Mouse (Mus musculus): ENCODE data around the gene Unc5c. TPM values are rescaled to one million over a fixed set of nuclear protein-coding genes. Genes with fewer than 3 reads are reported as not detected.

Unc5c gene
- total and polyA plus RNA-seq, 3 experiments: not detected

DNA sequence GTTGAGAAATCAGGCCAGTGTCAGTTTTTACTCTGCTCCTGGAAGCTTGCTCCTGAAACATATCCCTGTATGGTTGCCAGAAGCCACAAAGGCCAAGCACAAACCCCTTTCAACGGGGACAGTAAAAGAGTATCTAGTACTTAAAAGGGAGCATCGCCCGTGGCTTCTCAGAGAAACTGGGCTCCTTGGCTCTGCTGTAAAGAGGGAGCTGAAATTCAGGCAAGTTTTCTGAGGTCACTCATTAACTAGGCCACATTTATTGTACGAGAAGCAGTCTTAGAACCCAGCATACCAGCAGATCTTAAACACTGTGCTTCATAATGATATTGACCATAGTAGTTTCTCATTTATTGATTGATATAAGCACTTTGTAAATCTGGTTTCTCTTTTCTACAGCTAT, 317.5 kb downstream of the Unc5c start:
- Histone ChIP-seq H3K4me3 (ENCODE audit: control insufficient read depth in 1 of 2, insufficient read depth in 1 of 2, low read depth in 2 of 2, low read length in 2 of 2) (no peak overlapping the region), H3K79me2 (ENCODE audit: control insufficient read depth, insufficient read depth, low read length, poor library complexity) (no peaks in the 10 kb centered on the region), H3K27ac (ENCODE audit: control insufficient read depth, low read depth, low read length) (no peak overlapping the region), H3K9me3 (replicated peaks; ENCODE audit: insufficient read depth, low read length) (no peaks in the 10 kb centered on the region), H3K4me1 (ENCODE audit: control insufficient read depth in 1 of 2, insufficient read depth in 2 of 2, low read length in 2 of 2) (no peaks in the 10 kb centered on the region), H3K27me3 (ENCODE audit: control insufficient read depth in 1 of 2, insufficient read depth in 2 of 2, low read length in 2 of 2) (no peaks in the 10 kb centered on the region), H3K9ac (ENCODE audit: control insufficient read depth, low read depth, low read length, poor library complexity, severe bottlenecking) (no peak overlapping the region), H3K36me3 (ENCODE audit: control insufficient read depth in 1 of 2, insufficient read depth in 2 of 2, low read length in 2 of 2) (no peaks in the 10 kb centered on the region)
- TF ChIP-seq GABPA (IDR thresholded peaks at IDR 0.05; ENCODE audit: low read depth, low read length) (no peak), SIN3A (IDR thresholded peaks at IDR 0.05; ENCODE audit: low read length) (no peak), RAD21 (IDR thresholded peaks at IDR 0.05; ENCODE audit: low read depth, low read length) (no peak), BHLHE40 (IDR thresholded peaks at IDR 0.05; ENCODE audit: borderline replicate concordance, low read depth, low read length) (no peak), NRF1 (IDR thresholded peaks at IDR 0.05; ENCODE audit: insufficient read depth, low read depth, low read length, poor library complexity, severe bottlenecking) (no peak), POLR2A (IDR thresholded peaks at IDR 0.05; ENCODE audit: control insufficient read depth in 1 of 2, insufficient read depth in 1 of 2, low read depth in 1 of 2, low read length in 2 of 2, poor library complexity in 1 of 2) (no peak), TCF12 (IDR thresholded peaks at IDR 0.05; ENCODE audit: low read depth, low read length) (no peak), ZMIZ1 (IDR thresholded peaks at IDR 0.05; ENCODE audit: low read depth, low read length) (no peak), RCOR1 (IDR thresholded peaks at IDR 0.05; ENCODE audit: low read depth, low read length) (no peak), ETS1 (IDR thresholded peaks at IDR 0.05; ENCODE audit: low read depth, low read length) (no peak), MAZ (IDR thresholded peaks at IDR 0.05; ENCODE audit: low read depth, low read length) (no peak), HCFC1 (IDR thresholded peaks at IDR 0.05; ENCODE audit: low read depth, low read length) (no peak), MYB (IDR thresholded peaks at IDR 0.05; ENCODE audit: low read depth, low read length) (no peak), NELFE (IDR thresholded peaks at IDR 0.05; ENCODE audit: low read depth, low read length) (no peak), MEF2A (IDR thresholded peaks at IDR 0.05; ENCODE audit: extremely low read depth, insufficient replicate concordance, low read depth, low read length, poor library complexity, severe bottlenecking) (no peak), POLR2AphosphoS2 (IDR thresholded peaks at IDR 0.05; ENCODE audit: low read length) (no peak)
- no peak for DNase-seq (ENCODE audit: low read depth, low spot score)

DNA sequence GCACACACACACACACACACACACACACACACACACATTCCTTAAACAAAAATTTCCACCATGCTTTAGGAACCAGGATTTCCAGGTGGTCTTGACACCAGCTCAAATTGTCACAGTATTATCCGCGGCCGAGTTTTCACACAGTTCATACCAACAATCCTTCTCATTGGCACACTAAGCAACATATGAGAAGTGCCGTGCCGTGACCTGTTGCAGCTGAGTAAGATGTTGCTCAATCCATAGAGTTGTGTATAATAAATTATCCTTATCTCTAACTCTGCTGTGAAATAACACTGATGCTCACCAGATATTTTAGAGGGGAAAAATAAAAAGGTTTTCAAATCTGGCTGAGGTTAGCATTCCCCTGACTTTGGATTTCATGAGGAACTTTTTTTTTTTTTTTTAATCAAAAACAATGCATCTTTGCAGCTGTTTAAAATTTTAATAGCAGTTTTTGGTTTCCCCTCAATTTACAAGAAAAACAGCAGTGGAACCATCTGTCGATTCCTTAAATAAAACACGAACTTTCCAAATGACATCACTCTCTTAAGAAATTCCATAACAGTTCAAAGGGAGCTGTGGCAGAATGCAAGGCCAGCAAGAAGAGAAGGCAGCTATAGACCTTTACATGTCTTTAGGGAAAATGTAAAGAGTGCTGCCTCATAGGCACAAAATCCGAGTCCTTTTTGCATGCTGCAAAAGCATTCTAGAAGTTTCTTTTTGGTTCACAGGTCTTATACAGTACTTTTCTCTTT, 326.2 kb downstream of the Unc5c start:
- no peaks in the 10 kb centered on the region for H3K36me3 ChIP-seq (ENCODE audit: control insufficient read depth in 1 of 2, insufficient read depth in 2 of 2, low read length in 2 of 2)
- H3K9ac ChIP-seq (ENCODE audit: control insufficient read depth, low read depth, low read length, poor library complexity, severe bottlenecking): no peak overlapping the region
- H3K27me3 ChIP-seq (ENCODE audit: control insufficient read depth in 1 of 2, insufficient read depth in 2 of 2, low read length in 2 of 2): no peaks in the 10 kb centered on the region; a peak in 1 of 4 replicates
- H3K4me3 ChIP-seq (ENCODE audit: control insufficient read depth in 1 of 2, insufficient read depth in 1 of 2, low read depth in 2 of 2, low read length in 2 of 2): no peak overlapping the region
- no peaks in the 10 kb centered on the region for H3K79me2 ChIP-seq (ENCODE audit: control insufficient read depth, insufficient read depth, low read length, poor library complexity)
- no peak for TF ChIP-seq SIN3A (IDR thresholded peaks at IDR 0.05; ENCODE audit: low read length)
- TF ChIP-seq BHLHE40 (IDR thresholded peaks at IDR 0.05; ENCODE audit: borderline replicate concordance, low read depth, low read length): no peak
- DNase-seq (ENCODE audit: low read depth, low spot score): no peak
- no peaks in the 10 kb centered on the region for H3K9me3 ChIP-seq (replicated peaks; ENCODE audit: insufficient read depth, low read length)
- H3K4me1 ChIP-seq (ENCODE audit: control insufficient read depth in 1 of 2, insufficient read depth in 2 of 2, low read length in 2 of 2): no peaks in the 10 kb centered on the region
- H3K27ac ChIP-seq (ENCODE audit: control insufficient read depth, low read depth, low read length): no peak overlapping the region
